Mouse (Mus musculus): ENCODE measurements at regions not wholly inside any gene's neighbourhood (a gene's known extent, or its start where the extent isn't known, plus 50 kb on each side); places are given as distances from the start of the nearest gene placed in this dataset.

GRCm38 (mm10) chr13:37510511-37510910, 165.5 kb downstream of the Ly86 start:
- no peak for TF ChIP-seq POLR2A (IDR thresholded peaks at IDR 0.05; ENCODE audit: control insufficient read depth, low read depth, low read length)
- no peak for TF ChIP-seq CTCF (IDR thresholded peaks at IDR 0.05; ENCODE audit: control insufficient read depth, insufficient read depth, insufficient replicate concordance, low read depth, low read length)

Measured in testis, adult 2 months (tissue).